In the genomic region with DNA sequence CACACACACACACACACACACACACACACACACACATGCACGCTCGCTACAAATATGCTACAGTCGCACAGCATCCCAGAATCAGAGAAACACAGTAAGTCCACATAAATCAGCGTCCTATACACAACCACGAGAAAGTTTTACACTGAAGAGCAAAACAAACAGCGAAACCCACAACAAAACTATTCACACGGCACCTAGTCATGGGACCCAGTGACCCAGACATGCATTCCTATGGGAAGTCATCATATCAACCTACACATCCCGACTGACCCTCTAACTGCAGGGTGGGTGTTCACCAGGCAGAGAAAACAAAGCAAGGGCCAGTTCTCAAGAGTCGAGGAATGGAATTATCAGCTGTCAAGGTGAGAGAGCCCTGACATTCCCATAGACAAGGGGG, we compare ENCODE assay signal across 8 mouse cellular contexts. TPM values are rescaled to one million over a fixed set of nuclear protein-coding genes. Genes with fewer than 3 reads are reported as not detected.
DNase-seq lines count a peak whose midpoint lies in the region; ATAC-seq lines count a peak whose summit lies in the region.

No protein-coding gene starts in this region.

- H3K4me2 ChIP-seq in liver, embryonic 11.5 days: peak overlapping the region; percentile 82
- H3K4me2 ChIP-seq in embryonic facial prominence, embryonic 13.5 days: peak overlapping the region; percentile 83
- peak overlapping the region; percentile 71 for H3K4me2 ChIP-seq in intestine, embryonic 14.5 days (ENCODE audit: low read length)
- H3K4me2 ChIP-seq in neural tube, embryonic 12.5 days (replicated peaks): peak overlapping the region; percentile 77

- DNase-seq in liver, embryonic 11.5 days (ENCODE audit: low spot score): no peak
- no peak for DNase-seq in liver
- DNase-seq in intestine, embryonic 14.5 days (ENCODE audit: low spot score): no peak
- DNase-seq in urinary bladder, postnatal 25 days (ENCODE audit: low spot score): no peak
- DNase-seq in cerebellum, adult 11 months: no peak
- DNase-seq in adrenal gland, postnatal 10 days: no peak

- ATAC-seq in liver, embryonic 11.5 days (replicated peaks; ENCODE audit: low FRiP score): no peak
- no peak for ATAC-seq in embryonic facial prominence, embryonic 13.5 days (ENCODE audit: insufficient number of reproducible peaks, insufficient read depth, low FRiP score, low TSS enrichment, low read depth)
- no peak for ATAC-seq in intestine, embryonic 14.5 days (replicated peaks; ENCODE audit: low FRiP score, low TSS enrichment, low read depth)
- ATAC-seq in neural tube, embryonic 12.5 days (ENCODE audit: low FRiP score, low read depth): no peak; the same call in none of the 2 replicates

- peak overlapping the region; percentile 11; the same call in 1 of the 2 replicates for H3K27ac ChIP-seq in liver, embryonic 11.5 days (ENCODE audit: low read depth, low read length)
- H3K27ac ChIP-seq in embryonic facial prominence, embryonic 13.5 days: peak overlapping the region; percentile 96
- H3K27ac ChIP-seq in intestine, embryonic 14.5 days (ENCODE audit: low read depth): peak overlapping the region; percentile 94
- peak overlapping the region; percentile 95 for H3K27ac ChIP-seq in neural tube, embryonic 12.5 days

- H3K4me1 ChIP-seq in liver, embryonic 11.5 days (replicated peaks; ENCODE audit: control insufficient read depth, insufficient read depth, low read length): peaks cover 46% of the 10 kb centered on the region
- peaks cover 33% of the 10 kb centered on the region for H3K4me1 ChIP-seq in embryonic facial prominence, embryonic 13.5 days
- H3K4me1 ChIP-seq in intestine, embryonic 14.5 days (replicated peaks; ENCODE audit: control insufficient read depth, insufficient read depth, low read length): peaks cover 46% of the 10 kb centered on the region
- H3K4me1 ChIP-seq in neural tube, embryonic 12.5 days: peaks cover 31% of the 10 kb centered on the region

- H3K27me3 ChIP-seq in liver, embryonic 11.5 days (replicated peaks; ENCODE audit: control insufficient read depth, insufficient read depth, low read length): no peaks in the 10 kb centered on the region
- no peaks in the 10 kb centered on the region for H3K27me3 ChIP-seq in embryonic facial prominence, embryonic 13.5 days
- no peaks in the 10 kb centered on the region for H3K27me3 ChIP-seq in intestine, embryonic 14.5 days (replicated peaks; ENCODE audit: control insufficient read depth, insufficient read depth, low read length)
- H3K27me3 ChIP-seq in neural tube, embryonic 12.5 days (replicated peaks): no peaks in the 10 kb centered on the region

- no peaks in the 10 kb centered on the region for H3K36me3 ChIP-seq in liver, embryonic 11.5 days (ENCODE audit: control insufficient read depth, insufficient read depth, low read length)
- H3K36me3 ChIP-seq in embryonic facial prominence, embryonic 13.5 days: peaks cover 21% of the 10 kb centered on the region
- H3K36me3 ChIP-seq in intestine, embryonic 14.5 days (ENCODE audit: control insufficient read depth, insufficient read depth, low read length): no peaks in the 10 kb centered on the region
- H3K36me3 ChIP-seq in neural tube, embryonic 12.5 days: peaks cover 11% of the 10 kb centered on the region

- peak overlapping the region; percentile 80 for H3K9ac ChIP-seq in liver, embryonic 11.5 days (ENCODE audit: low read depth, low read length)
- H3K9ac ChIP-seq in embryonic facial prominence, embryonic 13.5 days: peak overlapping the region; percentile 97
- H3K9ac ChIP-seq in intestine, embryonic 14.5 days (ENCODE audit: low read length): peak overlapping the region; percentile 96
- H3K9ac ChIP-seq in neural tube, embryonic 12.5 days: peak overlapping the region; percentile 98

- 47% methylated on average over 9 of the region's 9 CpGs for WGBS in liver, embryonic 11.5 days
- 34% methylated on average over 9 of the region's 9 CpGs for WGBS in embryonic facial prominence, embryonic 13.5 days
- 31% methylated on average over 9 of the region's 9 CpGs for WGBS in intestine, embryonic 14.5 days
- 37% methylated on average over 9 of the region's 9 CpGs for WGBS in neural tube, embryonic 12.5 days

- peak overlapping the region; percentile 86 for H3K4me3 ChIP-seq in liver, embryonic 11.5 days (ENCODE audit: low read depth, low read length)
- peak overlapping the region; percentile 87 for H3K4me3 ChIP-seq in embryonic facial prominence, embryonic 13.5 days
- peak overlapping the region; percentile 81 for H3K4me3 ChIP-seq in intestine, embryonic 14.5 days (ENCODE audit: low read depth, low read length)
- peak overlapping the region; percentile 84 for H3K4me3 ChIP-seq in neural tube, embryonic 12.5 days

- no peaks in the 10 kb centered on the region for H3K9me3 ChIP-seq in liver, embryonic 11.5 days (ENCODE audit: control insufficient read depth, low read length)
- H3K9me3 ChIP-seq in embryonic facial prominence, embryonic 13.5 days: no peaks in the 10 kb centered on the region
- H3K9me3 ChIP-seq in intestine, embryonic 14.5 days (ENCODE audit: control insufficient read depth, low read length): no peaks in the 10 kb centered on the region
- H3K9me3 ChIP-seq in neural tube, embryonic 12.5 days: no peaks in the 10 kb centered on the region

RNA-seq across cellular contexts. Expression of gene Gramd1a, which starts 6.4 kb away (rescaled TPM):
- 40.9 and 47.6 TPM in 2 replicates for polyA plus RNA-seq in liver, embryonic 11.5 days (2014; fragmentation: Nextera tagmentation; extraction: Ambion mirVana)
- polyA plus RNA-seq in embryonic facial prominence, embryonic 13.5 days (2015; fragmentation: Nextera tagmentation; extraction: Ambion mirVana): 82.6 and 84.8 TPM in 2 replicates
- 54.2 and 66.2 TPM in 2 replicates for polyA plus RNA-seq in intestine, embryonic 14.5 days (2014; fragmentation: Nextera tagmentation; extraction: Ambion mirVana)
- polyA plus RNA-seq in neural tube, embryonic 12.5 days (2016; fragmentation: Nextera tagmentation; extraction: Ambion mirVana): 207 and 221 TPM in 2 replicates
- 10 to 100 TPM; 39.4 to 60.0 TPM for total RNA-seq in adrenal gland, postnatal 10 days (2021)

RNA-seq across cellular contexts. Expression of gene Scn1b, which starts 22.5 kb away (rescaled TPM):
- 0.57 and 1.0 TPM in 2 replicates for polyA plus RNA-seq in liver, embryonic 11.5 days (2014; fragmentation: Nextera tagmentation; extraction: Ambion mirVana)
- polyA plus RNA-seq in embryonic facial prominence, embryonic 13.5 days (2015; fragmentation: Nextera tagmentation; extraction: Ambion mirVana): 4.3 and 4.8 TPM in 2 replicates
- polyA plus RNA-seq in intestine, embryonic 14.5 days (2014; fragmentation: Nextera tagmentation; extraction: Ambion mirVana): 0.99 and 2.4 TPM in 2 replicates
- polyA plus RNA-seq in neural tube, embryonic 12.5 days (2016; fragmentation: Nextera tagmentation; extraction: Ambion mirVana): 2.5 and 2.8 TPM in 2 replicates
- 10 to 100 TPM; 15.7 to 39.2 TPM for total RNA-seq in adrenal gland, postnatal 10 days (2021)

RNA-seq across cellular contexts. Expression of gene Hpn, which starts 34.2 kb away (rescaled TPM):
- 36.6 and 38.3 TPM in 2 replicates for polyA plus RNA-seq in liver, embryonic 11.5 days (2014; fragmentation: Nextera tagmentation; extraction: Ambion mirVana)
- 5.6 and 6.4 TPM in 2 replicates for polyA plus RNA-seq in embryonic facial prominence, embryonic 13.5 days (2015; fragmentation: Nextera tagmentation; extraction: Ambion mirVana)
- polyA plus RNA-seq in intestine, embryonic 14.5 days (2014; fragmentation: Nextera tagmentation; extraction: Ambion mirVana): 23.5 and 29.0 TPM in 2 replicates
- 0.27 and 0.46 TPM in 2 replicates for polyA plus RNA-seq in neural tube, embryonic 12.5 days (2016; fragmentation: Nextera tagmentation; extraction: Ambion mirVana)
- total RNA-seq in adrenal gland, postnatal 10 days (2021): 10 to 100 TPM; 25.1 to 65.2 TPM

Comparison
In these comparisons a context has a peak if more than half of its experiments do, and no peak if none do; other contexts are left out.
1. H3K27ac ChIP-seq: peak in every context shown above with its lines; median percentile 96 in embryonic facial prominence, embryonic 13.5 days; 95 in neural tube, embryonic 12.5 days; 94 in intestine, embryonic 14.5 days; 11 in liver, embryonic 11.5 days.